Mouse (Mus musculus) hindbrain, embryonic 14.5 days (tissue): ENCODE measurements at regions not wholly inside any gene's neighbourhood (a gene's known extent, or its start where the extent isn't known, plus 50 kb on each side); places are given as distances from the start of the nearest gene placed in this dataset.

Source experiments
- ATAC-seq: fragments of 200-750 bp; cut with Nextera tagmentation; 2 replicates; pipeline ENCODE4 v1.8.0; 2017; ENCODE audit warnings: moderate number of reproducible peaks, mild to moderate bottlenecking, moderate TSS enrichment, moderate library complexity; ENCODE audit not compliant: low FRiP score
- DNase-seq: peaks from one replicate; pipeline ENCODE4 v3.0.0-alpha.2; 2015; ENCODE audit warnings: low spot score
- H3K27ac ChIP-seq: fragments of 300-500 bp; sonication (generic); 2 replicates; pipeline ENCODE4 v1.5.1; 2014; ENCODE audit warnings: mild to moderate bottlenecking, moderate library complexity
- H3K27me3 ChIP-seq: fragments of 300-500 bp; sonication (generic); 2 replicates; pipeline ENCODE4 v1.6.1; 2014; ENCODE audit warnings: mild to moderate bottlenecking, low read length, mixed read lengths; ENCODE audit not compliant: control insufficient read depth, insufficient read depth
- H3K36me3 ChIP-seq: fragments of 300-500 bp; sonication (generic); replicated peaks from 2 replicates; pipeline ENCODE4 v1.6.1; 2014; ENCODE audit not compliant: control insufficient read depth, insufficient read depth
- H3K4me1 ChIP-seq: fragments of 300-500 bp; sonication (generic); replicated peaks from 2 replicates; pipeline ENCODE4 v1.6.1; 2014; ENCODE audit warnings: antibody characterized with exemption, low read length, mixed read lengths; ENCODE audit not compliant: control insufficient read depth, insufficient read depth
- H3K4me2 ChIP-seq: fragments of 300-500 bp; sonication (generic); replicated peaks from 2 replicates; pipeline ENCODE4 v1.6.1; 2014; ENCODE audit warnings: mild to moderate bottlenecking, moderate library complexity
- H3K4me3 ChIP-seq: fragments of 300-500 bp; sonication (generic); replicated peaks from 2 replicates; pipeline ENCODE4 v1.5.1; 2014; ENCODE audit warnings: mild to moderate bottlenecking, low read length
- H3K9ac ChIP-seq: fragments of 300-500 bp; sonication (generic); 2 replicates; pipeline ENCODE4 v1.6.1; 2014
- H3K9me3 ChIP-seq: fragments of 300-500 bp; sonication (generic); 2 replicates; pipeline ENCODE4 v1.6.1; 2016; ENCODE audit warnings: low read length; ENCODE audit not compliant: control insufficient read depth
- WGBS: fragments of 180-500 bp; shearing (Covaris S2); extraction: QIAGEN DNeasy Blood & Tissue Kit; methylation state at CpG from one replicate; pipeline ENCODE4 v1.1.7; 2014; 5-methylcytosine and 5-hydroxymethylcytosine counted together

DNA sequence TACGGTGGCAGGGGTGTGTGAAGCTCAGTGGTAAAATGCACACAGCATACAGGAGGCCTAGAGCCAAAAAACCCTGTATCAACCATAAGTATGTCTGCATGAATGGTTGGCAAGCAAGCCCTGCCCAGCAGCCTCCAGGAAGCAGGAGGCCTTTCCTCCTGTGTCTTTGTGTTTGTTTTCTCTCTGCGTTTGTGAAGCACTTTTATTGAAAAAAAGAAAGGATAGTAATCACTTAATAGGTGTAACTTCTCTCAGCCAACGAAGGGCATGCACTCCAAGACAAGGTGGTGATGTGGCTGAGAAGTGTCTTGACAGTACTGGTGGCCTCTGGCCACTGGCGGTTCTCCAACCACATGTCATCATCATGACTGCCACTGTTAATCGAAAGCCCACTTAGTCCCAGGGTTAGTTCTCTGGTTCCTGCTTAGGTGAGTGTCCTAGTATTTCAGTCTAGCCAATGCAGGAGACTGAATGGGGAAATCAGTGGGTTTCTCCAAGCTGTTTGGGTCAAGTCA is 66.5 kb upstream of the Polg start:
- ATAC-seq (no peak), DNase-seq (no peak)
- Histone ChIP-seq H3K36me3 (peaks cover 46% of the 10 kb centered on the region), H3K4me3 (no peak overlapping the region), H3K27ac (peak overlapping the region; percentile 93), H3K4me2 (no peak overlapping the region), H3K27me3 (peaks cover 12% of the 10 kb centered on the region; the same call in 1 of the 2 replicates), H3K9me3 (no peaks in the 10 kb centered on the region), H3K4me1 (peaks cover 30% of the 10 kb centered on the region), H3K9ac (no peak overlapping the region)
- WGBS: 52% methylated on average over 5 of the region's 5 CpGs

GRCm38 (mm10) chr7:79531551-79532356 is 65.6 kb upstream of the Polg start:
- Histone ChIP-seq H3K4me3 (no peak overlapping the region), H3K4me1 (peaks cover 32% of the 10 kb centered on the region), H3K9me3 (no peaks in the 10 kb centered on the region), H3K27me3 (0 out of 2 replicates have a peak, but pooled peaks cover 5% of the 10 kb centered on the region), H3K36me3 (peaks cover 54% of the 10 kb centered on the region), H3K4me2 (no peak overlapping the region), H3K27ac (peak overlapping the region; percentile 93), H3K9ac (peak overlapping the region; percentile 20; the same call in 1 of the 2 replicates)
- DNase-seq: no peak
- WGBS: 9% methylated on average over 12 of the region's 12 CpGs
- peak; percentile 69 for ATAC-seq

GRCm38 (mm10) chr7:79531142-79531541 is 65.0 kb upstream of the Polg start:
- H3K4me2 ChIP-seq: no peak overlapping the region
- H3K9me3 ChIP-seq: no peaks in the 10 kb centered on the region
- DNase-seq: no peak
- H3K9ac ChIP-seq: no peak overlapping the region
- 0 out of 2 replicates have a peak, but pooled peaks cover 5% of the 10 kb centered on the region for H3K27me3 ChIP-seq
- ATAC-seq: 0 out of 2 replicates have a peak, but pooled peaks have one; percentile 0
- peaks cover 32% of the 10 kb centered on the region for H3K4me1 ChIP-seq
- H3K36me3 ChIP-seq: peaks cover 54% of the 10 kb centered on the region
- H3K4me3 ChIP-seq: no peak overlapping the region
- H3K27ac ChIP-seq: peak overlapping the region; percentile 93
- WGBS: 7% methylated on average over 5 of the region's 5 CpGs

GRCm38 (mm10) chr7:79529480-79529879 is 63.3 kb upstream of the Polg start:
- no peak overlapping the region for H3K4me3 ChIP-seq
- peaks cover 62% of the 10 kb centered on the region for H3K36me3 ChIP-seq
- peak overlapping the region; percentile 93 for H3K27ac ChIP-seq
- WGBS: 0% methylated on average over 1 of the region's 1 CpGs
- no peaks in the 10 kb centered on the region for H3K9me3 ChIP-seq
- H3K27me3 ChIP-seq: 0 out of 2 replicates have a peak, but pooled peaks cover 5% of the 10 kb centered on the region
- peaks cover 43% of the 10 kb centered on the region for H3K4me1 ChIP-seq
- H3K9ac ChIP-seq: no peak overlapping the region
- no peak for ATAC-seq
- DNase-seq: no peak
- no peak overlapping the region for H3K4me2 ChIP-seq

DNA sequence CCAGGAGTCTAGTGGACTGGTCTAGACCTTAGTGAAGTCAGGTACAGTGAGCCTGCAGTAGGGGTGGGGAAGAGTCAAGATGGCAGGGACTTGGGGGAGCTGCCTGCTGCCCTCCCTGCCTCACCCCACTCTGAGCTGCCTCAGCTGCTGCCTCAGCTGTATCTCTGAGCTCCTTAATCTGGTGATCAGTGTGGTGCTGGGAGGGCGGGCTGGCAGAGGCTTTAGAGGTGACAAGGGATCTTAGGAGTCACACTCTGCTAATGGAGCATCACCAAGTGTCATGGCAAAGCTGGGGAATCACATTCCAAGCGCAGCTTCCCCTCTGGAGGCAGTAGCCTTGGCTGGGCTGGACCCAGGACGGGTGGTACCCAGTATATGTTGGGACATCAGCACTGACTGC is 61.8 kb upstream of the Polg start:
- DNase-seq (no peak), ATAC-seq (no peak)
- Histone ChIP-seq H3K9ac (no peak overlapping the region), H3K27me3 (no peaks in the 10 kb centered on the region), H3K27ac (peak overlapping the region; percentile 99), H3K9me3 (no peaks in the 10 kb centered on the region), H3K4me3 (no peak overlapping the region), H3K4me1 (peaks cover 51% of the 10 kb centered on the region), H3K4me2 (no peak overlapping the region), H3K36me3 (peaks cover 62% of the 10 kb centered on the region)
- 30% methylated on average over 3 of the region's 3 CpGs for whole genome bisulfite sequencing

DNA sequence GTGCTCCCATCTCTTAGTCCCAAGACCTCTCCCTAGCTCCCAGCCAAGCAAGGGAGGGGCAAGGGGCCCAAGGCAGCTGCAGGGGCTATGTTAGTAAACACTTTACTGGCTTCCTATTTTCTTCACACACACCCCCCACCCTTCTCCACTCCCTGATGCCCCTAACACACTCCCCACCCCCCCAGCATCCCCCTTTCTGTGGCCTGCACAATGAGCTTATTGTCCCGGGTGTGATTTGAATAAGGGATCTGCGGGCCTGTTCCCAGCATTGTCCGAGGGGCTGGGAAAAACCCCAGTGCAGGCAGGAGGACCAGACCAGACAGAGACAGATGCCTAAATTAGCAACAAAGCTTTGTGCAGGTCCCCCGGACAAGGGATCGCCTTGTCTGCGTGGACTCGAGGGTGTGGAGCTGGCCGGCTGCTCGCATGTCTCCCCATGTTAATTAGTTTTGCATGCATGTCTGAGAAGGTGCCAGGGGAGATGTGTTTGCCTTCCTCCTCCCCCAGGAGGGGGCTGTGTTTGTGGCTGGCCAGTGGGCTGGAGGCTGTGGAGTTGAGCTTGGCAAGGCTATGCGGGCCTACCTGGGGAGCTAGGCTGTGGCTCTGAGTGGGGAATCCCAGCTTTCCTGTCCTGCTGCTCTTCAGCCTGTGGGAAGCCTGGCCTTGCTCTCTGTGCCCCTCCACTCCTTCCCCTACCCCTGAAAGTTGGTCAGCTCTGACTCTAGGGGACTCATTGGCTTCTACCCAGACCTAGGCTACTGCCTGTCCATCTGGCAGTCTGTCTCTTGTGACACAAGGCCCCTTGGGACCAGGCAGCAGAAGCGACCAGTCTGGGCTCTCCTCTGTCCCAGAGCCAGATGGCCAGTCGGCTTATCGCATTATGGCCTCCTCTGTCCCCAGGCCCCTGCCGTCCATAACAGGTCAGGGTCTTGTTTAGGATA is 59.8 kb upstream of the Polg start:
- H3K4me1 ChIP-seq: peaks cover 50% of the 10 kb centered on the region
- WGBS: 6% methylated on average over 14 of the region's 14 CpGs
- peak overlapping the region; percentile 99 for H3K27ac ChIP-seq
- ATAC-seq: peak; percentile 81
- H3K4me3 ChIP-seq: no peak overlapping the region
- peak; percentile 62 for DNase-seq
- no peaks in the 10 kb centered on the region for H3K27me3 ChIP-seq
- H3K9me3 ChIP-seq: no peaks in the 10 kb centered on the region
- peak overlapping the region; percentile 38 for H3K9ac ChIP-seq
- H3K36me3 ChIP-seq: peaks cover 51% of the 10 kb centered on the region
- no peak overlapping the region for H3K4me2 ChIP-seq

GRCm38 (mm10) chr7:79524921-79525320 is 58.8 kb upstream of the Polg start:
- DNase-seq: no peak
- H3K27me3 ChIP-seq: no peaks in the 10 kb centered on the region
- peak overlapping the region; percentile 99 for H3K27ac ChIP-seq
- peaks cover 59% of the 10 kb centered on the region for H3K4me1 ChIP-seq
- H3K36me3 ChIP-seq: peaks cover 43% of the 10 kb centered on the region
- H3K4me3 ChIP-seq: no peak overlapping the region
- ATAC-seq: 0 out of 2 replicates have a peak, but pooled peaks have one; percentile 1
- peak overlapping the region; percentile 38 for H3K9ac ChIP-seq
- no peaks in the 10 kb centered on the region for H3K9me3 ChIP-seq
- no peak overlapping the region for H3K4me2 ChIP-seq
- WGBS: 15% methylated on average over 10 of the region's 10 CpGs

DNA sequence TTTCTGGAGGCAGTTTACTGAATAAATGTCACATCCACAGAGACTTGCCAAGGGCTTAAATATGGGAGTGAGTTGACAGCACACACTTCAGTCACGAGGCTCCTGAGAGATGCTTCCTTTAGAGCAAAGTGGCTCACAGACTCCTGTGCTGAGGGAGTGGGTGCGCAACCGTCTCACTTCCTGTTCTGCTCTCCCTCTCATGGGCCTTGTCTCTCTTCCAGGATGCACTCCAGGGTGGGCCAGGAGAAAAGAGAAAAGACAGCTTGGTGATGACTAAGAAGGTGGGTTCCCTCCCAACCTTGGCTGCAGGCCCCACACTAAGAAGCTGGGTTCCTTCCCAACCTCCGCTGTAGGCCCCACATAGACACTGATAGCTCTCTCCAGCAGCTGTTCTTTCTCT is 57.5 kb upstream of the Polg start:
- Histone ChIP-seq H3K4me1 (peaks cover 71% of the 10 kb centered on the region), H3K4me3 (no peak overlapping the region), H3K4me2 (no peak overlapping the region), H3K27me3 (no peaks in the 10 kb centered on the region), H3K9me3 (no peaks in the 10 kb centered on the region), H3K27ac (peak overlapping the region; percentile 99), H3K36me3 (peaks cover 37% of the 10 kb centered on the region), H3K9ac (no peak overlapping the region)
- WGBS: 62% methylated on average over 4 of the region's 4 CpGs
- DNase-seq: no peak
- no peak for ATAC-seq

- DNase-seq: peak; percentile 24
- ATAC-seq: no peak
- no peak overlapping the region for H3K4me3 ChIP-seq
- 68% methylated on average over 3 of the region's 3 CpGs for WGBS
- H3K4me1 ChIP-seq: peaks cover 88% of the 10 kb centered on the region
- H3K27me3 ChIP-seq: no peaks in the 10 kb centered on the region
- peak overlapping the region; percentile 18; the same call in 1 of the 2 replicates for H3K9ac ChIP-seq
- peaks cover 22% of the 10 kb centered on the region; the same call in 1 of the 2 replicates for H3K36me3 ChIP-seq
- H3K9me3 ChIP-seq: no peaks in the 10 kb centered on the region
- 0 out of 2 replicates have a peak overlapping the region, but pooled peaks have one; percentile 4 for H3K4me2 ChIP-seq
- peak overlapping the region; percentile 99 for H3K27ac ChIP-seq
Measured at GRCm38 (mm10) chr7:79522046-79522445, 55.9 kb upstream of the Polg start.
